Mouse (Mus musculus) testis, adult 2 months (tissue): ENCODE data around the gene Atxn7l3.

Experiments
- CTCF ChIP-seq: fragments of 200-500 bp; IDR thresholded peaks from 2 replicates; pipeline ENCODE4 v1.5.1; 2012; ENCODE audit warnings: low read depth, mild to moderate bottlenecking, inconsistent platforms, low read length, moderate library complexity; ENCODE audit not compliant: control insufficient read depth, insufficient read depth, insufficient replicate concordance
- POLR2A ChIP-seq: fragments of 200-500 bp; IDR thresholded peaks from 2 replicates; pipeline ENCODE4 v1.6.1; 2012; ENCODE audit warnings: low read depth, mild to moderate bottlenecking, inconsistent platforms, low read length, moderate library complexity; ENCODE audit not compliant: control insufficient read depth

DNA sequence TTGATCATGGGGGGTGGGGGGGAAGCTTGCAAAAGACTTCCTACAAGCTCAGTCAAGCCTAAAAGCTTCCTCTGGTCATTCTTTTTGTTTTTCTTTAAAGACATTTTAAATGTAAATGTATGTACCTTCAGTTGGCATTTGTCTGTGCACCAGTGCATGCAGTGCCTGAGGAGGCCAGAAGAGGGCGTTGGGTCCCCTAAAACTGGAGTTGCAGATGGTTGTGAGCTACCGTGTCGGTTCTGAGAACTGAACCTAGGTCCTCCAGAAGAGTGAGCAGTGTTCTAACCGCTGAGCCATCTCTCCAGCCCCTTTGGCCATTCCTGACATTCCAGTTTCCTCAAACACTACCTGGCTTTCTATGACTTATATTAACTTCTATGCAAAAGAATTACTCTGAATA is 43.2 kb upstream of the Atxn7l3 start:
- TF ChIP-seq POLR2A (no peak), CTCF (peak; percentile 71; the same call in 1 of the 2 replicates)
